Mouse (Mus musculus) frontal cortex, adult (tissue): Measurements from ENCODE around the gene Gm9602.
"Not testable (repeated sequence)": the region's sequence is repeated elsewhere in the genome, so short reads cannot be mapped to it uniquely, and the experiment has no call there.

ENCODE experiments used
- ATAC-seq: cut with Nextera tagmentation; 2 replicates; pipeline ENCODE4 v1.9.2; 2017; ENCODE audit warnings: mild to moderate bottlenecking, moderate library complexity, mixed read lengths; ENCODE audit not compliant: low TSS enrichment

Gene Gm9602

GRCm38 (mm10) chr14:4776037-4776436 is at the start of gene Gm9602:
Gm9602 (plus strand) TSS chr14:4776337.
- not testable (repeated sequence) for ATAC-seq

DNA sequence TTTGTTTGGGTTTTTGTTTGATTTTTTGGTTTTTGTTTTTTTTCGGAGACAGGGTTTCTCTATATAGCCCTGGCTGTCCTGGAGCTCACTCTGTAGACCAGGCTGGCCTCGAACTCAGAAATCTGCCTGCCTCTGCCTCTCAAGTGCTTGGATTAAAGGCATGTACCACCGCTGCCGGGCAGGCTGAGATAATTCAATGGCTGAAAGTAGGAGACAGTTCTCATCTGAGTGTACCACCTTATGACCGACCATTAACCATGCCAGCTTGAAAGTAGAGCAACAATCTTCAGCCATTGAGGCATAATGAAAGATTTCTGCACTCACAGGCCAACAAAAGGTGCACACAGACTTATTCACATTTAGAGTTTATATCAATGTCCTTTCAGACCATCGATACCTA is 30.3 kb downstream of the Gm9602 start:
- not testable (repeated sequence) for ATAC-seq

- not testable (repeated sequence) for ATAC-seq
Observed at GRCm38 (mm10) chr14:4821950-4822349, 45.8 kb downstream of the Gm9602 start.
